Mouse (Mus musculus) limb, embryonic 14.5 days (tissue): ENCODE measurements at regions not wholly inside any gene's neighbourhood (a gene's known extent, or its start where the extent isn't known, plus 50 kb on each side); places are given as distances from the start of the nearest gene placed in this dataset.

Experiments
- ATAC-seq: fragments of 200-750 bp; cut with Nextera tagmentation; 2 replicates; pipeline ENCODE4 v1.8.0; 2017; ENCODE audit warnings: low read depth, moderate number of reproducible peaks, moderate TSS enrichment; ENCODE audit not compliant: low FRiP score
- DNase-seq: peaks from one replicate; pipeline ENCODE4 v3.0.0-alpha.2; 2015; ENCODE audit warnings: low spot score
- H3K27ac ChIP-seq: fragments of 300-500 bp; sonication (generic); replicated peaks from 2 replicates; pipeline ENCODE4 v1.5.1; 2014; ENCODE audit warnings: low read depth, mild to moderate bottlenecking, low read length, moderate library complexity, mixed read lengths
- H3K27me3 ChIP-seq: fragments of 300-500 bp; sonication (generic); 2 replicates; pipeline ENCODE4 v1.6.1; 2014; ENCODE audit warnings: low read length, mixed read lengths; ENCODE audit not compliant: control insufficient read depth, insufficient read depth
- H3K36me3 ChIP-seq: fragments of 300-500 bp; sonication (generic); 2 replicates; pipeline ENCODE4 v1.6.1; 2014; ENCODE audit warnings: mild to moderate bottlenecking, low read length, moderate library complexity, mixed read lengths; ENCODE audit not compliant: control insufficient read depth, insufficient read depth
- H3K4me1 ChIP-seq: fragments of 300-500 bp; sonication (generic); 2 replicates; pipeline ENCODE4 v1.6.1; 2014; ENCODE audit warnings: antibody characterized with exemption, low read length, mixed read lengths; ENCODE audit not compliant: control insufficient read depth, insufficient read depth
- H3K4me2 ChIP-seq: fragments of 300-500 bp; sonication (generic); replicated peaks from 2 replicates; pipeline ENCODE4 v1.6.1; 2014; ENCODE audit warnings: low read depth, mild to moderate bottlenecking, low read length, moderate library complexity; ENCODE audit not compliant: severe bottlenecking
- H3K4me3 ChIP-seq: fragments of 300-500 bp; sonication (generic); replicated peaks from 2 replicates; pipeline ENCODE4 v1.5.1; 2014; ENCODE audit warnings: low read length
- H3K9ac ChIP-seq: fragments of 300-500 bp; sonication (generic); 2 replicates; pipeline ENCODE4 v1.6.1; 2014; ENCODE audit warnings: mild to moderate bottlenecking, low read depth, low read length, moderate library complexity; ENCODE audit not compliant: severe bottlenecking
- H3K9me3 ChIP-seq: fragments of 300-500 bp; sonication (generic); 2 replicates; pipeline ENCODE4 v1.6.1; 2016; ENCODE audit warnings: low read length; ENCODE audit not compliant: control insufficient read depth
- POLR2A ChIP-seq: fragments of 200-500 bp; IDR thresholded peaks from 2 replicates; pipeline ENCODE4 v1.8.0; 2012; ENCODE audit warnings: inconsistent platforms, mild to moderate bottlenecking, moderate library complexity, borderline replicate concordance; ENCODE audit not compliant: insufficient read depth, insufficient read length; ENCODE audit errors: extremely low read depth
- WGBS: fragments of 180-500 bp; shearing (Covaris S2); extraction: QIAGEN DNeasy Blood & Tissue Kit; methylation state at CpG from one replicate; pipeline ENCODE4 v1.1.7; 2014; 5-methylcytosine and 5-hydroxymethylcytosine counted together

- DNase-seq (no peak), ATAC-seq (no peak)
- Histone ChIP-seq H3K9me3 (no peaks in the 10 kb centered on the region), H3K4me2 (no peak overlapping the region), H3K4me3 (no peak overlapping the region), H3K36me3 (no peaks in the 10 kb centered on the region), H3K4me1 (peaks cover 11% of the 10 kb centered on the region; the same call in 1 of the 2 replicates), H3K27me3 (no peaks in the 10 kb centered on the region), H3K27ac (no peak overlapping the region), H3K9ac (no peak overlapping the region)
- WGBS = 76% methylated on average over 14 of the region's 14 CpGs
- TF ChIP-seq POLR2A = no peak
Observed at GRCm38 (mm10) chr1:161692836-161693767, 95.2 kb downstream of the Fasl start.

DNA sequence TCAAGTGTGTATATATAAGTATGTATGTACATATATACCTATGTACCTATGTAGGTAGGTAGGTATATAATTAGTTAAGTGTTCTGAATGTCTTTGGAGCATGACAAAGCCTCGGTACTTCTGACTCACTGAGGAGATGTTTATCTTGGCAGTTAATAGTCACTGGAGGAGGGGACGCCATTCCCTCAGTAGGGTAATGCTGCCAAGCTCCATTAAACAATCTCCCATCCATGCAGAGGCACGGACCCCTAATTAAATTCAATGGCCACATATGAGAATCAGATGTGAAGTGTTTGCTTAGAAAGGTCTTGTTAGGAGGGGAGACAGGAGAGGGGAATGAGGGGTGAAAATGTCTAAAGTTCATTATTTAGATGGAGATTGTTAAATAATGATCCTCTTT is 99.3 kb downstream of the Fasl start:
- H3K36me3 ChIP-seq = no peaks in the 10 kb centered on the region
- TF ChIP-seq POLR2A = no peak
- H3K4me2 ChIP-seq = no peak overlapping the region
- peaks cover 7% of the 10 kb centered on the region; the same call in 1 of the 2 replicates for H3K4me1 ChIP-seq
- H3K27me3 ChIP-seq = no peaks in the 10 kb centered on the region
- no peak overlapping the region for H3K4me3 ChIP-seq
- 10% methylated on average over 3 of the region's 3 CpGs for WGBS
- DNase-seq = peak; percentile 47
- H3K9me3 ChIP-seq = no peaks in the 10 kb centered on the region
- H3K9ac ChIP-seq = no peak overlapping the region
- no peak overlapping the region for H3K27ac ChIP-seq
- no peak for ATAC-seq

- no peak overlapping the region for H3K9ac ChIP-seq
- no peak for TF ChIP-seq POLR2A
- no peaks in the 10 kb centered on the region for H3K9me3 ChIP-seq
- WGBS = 22% methylated on average over 12 of the region's 12 CpGs
- DNase-seq (peak; percentile 82), ATAC-seq (no peak)
- peaks cover 7% of the 10 kb centered on the region; the same call in 1 of the 2 replicates for H3K4me1 ChIP-seq
- no peak overlapping the region for H3K27ac ChIP-seq
- H3K36me3 ChIP-seq = no peaks in the 10 kb centered on the region
- no peak overlapping the region for H3K4me3 ChIP-seq
- H3K27me3 ChIP-seq = no peaks in the 10 kb centered on the region
- 0 out of 2 replicates have a peak overlapping the region, but pooled peaks have one; percentile 16 for H3K4me2 ChIP-seq
Observed at GRCm38 (mm10) chr1:161687548-161687947, 100.7 kb downstream of the Fasl start.

DNA sequence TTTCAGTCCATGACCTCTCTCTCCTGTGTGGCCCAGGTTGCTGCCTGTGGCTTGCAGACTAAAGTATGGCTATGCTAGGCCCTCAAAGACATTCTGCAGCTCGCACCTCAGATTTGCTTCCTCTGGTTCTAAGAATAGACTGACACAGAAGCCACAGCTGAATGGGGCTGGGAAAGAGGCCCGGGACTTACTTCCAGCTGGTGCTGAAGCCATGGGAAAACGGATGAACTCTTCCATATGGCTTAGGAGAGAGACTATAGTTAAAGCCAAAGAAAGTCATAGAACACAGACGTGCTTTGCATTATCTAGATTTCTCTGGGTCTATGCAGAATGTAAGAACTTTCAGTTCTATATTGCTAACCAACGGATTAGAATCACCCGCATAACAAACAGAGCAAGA is 107.7 kb downstream of the Fasl start:
- H3K4me1 ChIP-seq = no peaks in the 10 kb centered on the region

DNA sequence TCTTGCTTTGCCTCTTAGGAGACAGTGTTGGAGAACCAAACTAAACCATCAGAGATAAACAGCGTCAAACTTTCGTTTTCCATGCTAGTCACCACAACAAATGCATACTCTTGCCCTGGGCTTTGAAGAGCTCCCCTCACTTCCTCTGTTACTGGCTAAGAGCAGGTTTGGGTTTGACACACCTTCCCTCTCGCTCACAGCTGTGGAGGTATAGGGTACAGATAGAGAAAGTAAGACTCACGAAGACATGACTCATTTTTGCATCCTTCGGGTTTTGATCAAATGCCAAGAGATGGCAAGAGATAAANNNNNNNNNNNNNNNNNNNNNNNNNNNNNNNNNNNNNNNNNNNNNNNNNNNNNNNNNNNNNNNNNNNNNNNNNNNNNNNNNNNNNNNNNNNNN is 117.4 kb downstream of the Fasl start:
- TF ChIP-seq POLR2A = no peak
- Histone ChIP-seq H3K27ac (no peak overlapping the region), H3K36me3 (no peaks in the 10 kb centered on the region), H3K4me1 (no peaks in the 10 kb centered on the region), H3K4me3 (no peak overlapping the region), H3K27me3 (no peaks in the 10 kb centered on the region), H3K9ac (no peak overlapping the region), H3K4me2 (no peak overlapping the region), H3K9me3 (no peaks in the 10 kb centered on the region)
- no peak for DNase-seq
- WGBS = 89% methylated on average over 5 of the region's 5 CpGs
- no peak for ATAC-seq

More for the DNA sequence above, 107.7 kb downstream of the Fasl start:
- Histone ChIP-seq H3K9ac (no peak overlapping the region), H3K9me3 (no peaks in the 10 kb centered on the region), H3K27me3 (no peaks in the 10 kb centered on the region), H3K36me3 (no peaks in the 10 kb centered on the region), H3K4me3 (no peak overlapping the region), H3K4me2 (no peak overlapping the region), H3K27ac (no peak overlapping the region)
- no peak for TF ChIP-seq POLR2A
- DNase-seq = peak; percentile 6
- ATAC-seq = no peak
- WGBS = 73% methylated on average over 6 of the region's 6 CpGs
